Mouse (Mus musculus) spleen, adult 2 months (tissue): Measurements from ENCODE around the gene Txndc17.

Experiments
- CTCF ChIP-seq: fragments of 200-500 bp; IDR thresholded peaks from 2 replicates; pipeline ENCODE4 v1.5.1; 2011; ENCODE audit warnings: mild to moderate bottlenecking, inconsistent platforms; ENCODE audit not compliant: insufficient read depth, insufficient read length, insufficient replicate concordance; ENCODE audit errors: extremely low read depth
- POLR2A ChIP-seq: fragments of 200-500 bp; IDR thresholded peaks from 2 replicates; pipeline ENCODE4 v1.6.1; 2011; ENCODE audit warnings: low read depth, low read length, inconsistent platforms

GRCm38 (mm10) chr11:72184252-72184651 lies 23.1 kb upstream of the Txndc17 start:
- TF ChIP-seq CTCF (no peak), POLR2A (no peak)
